Mouse (Mus musculus) embryonic stem cell, embryonic (primary cell): Measurements from ENCODE around the gene Rhod.

ENCODE experiments used
- CTCF ChIA-PET, 4 experiments: fragments of 300-600 bp in 2 of 4; fragments of 350-600 bp in 2 of 4; sonication (Branson Sonifier 250); formaldehyde crosslinking; loops; one replicate each; lab custom pipeline; 2022; ENCODE audit warnings: inconsistent platforms in 2 of 4; lab: Charles Lee
- POLR2A ChIA-PET, 4 experiments: fragments of 300-600 bp in 2 of 4; fragments of 350-600 bp in 2 of 4; sonication (Branson Sonifier 250); formaldehyde crosslinking; loops; one replicate each; lab custom pipeline; 2022; ENCODE audit warnings: antibody characterized with exemption in 4 of 4, inconsistent platforms in 1 of 4; lab: Charles Lee

The Rhod gene

DNA sequence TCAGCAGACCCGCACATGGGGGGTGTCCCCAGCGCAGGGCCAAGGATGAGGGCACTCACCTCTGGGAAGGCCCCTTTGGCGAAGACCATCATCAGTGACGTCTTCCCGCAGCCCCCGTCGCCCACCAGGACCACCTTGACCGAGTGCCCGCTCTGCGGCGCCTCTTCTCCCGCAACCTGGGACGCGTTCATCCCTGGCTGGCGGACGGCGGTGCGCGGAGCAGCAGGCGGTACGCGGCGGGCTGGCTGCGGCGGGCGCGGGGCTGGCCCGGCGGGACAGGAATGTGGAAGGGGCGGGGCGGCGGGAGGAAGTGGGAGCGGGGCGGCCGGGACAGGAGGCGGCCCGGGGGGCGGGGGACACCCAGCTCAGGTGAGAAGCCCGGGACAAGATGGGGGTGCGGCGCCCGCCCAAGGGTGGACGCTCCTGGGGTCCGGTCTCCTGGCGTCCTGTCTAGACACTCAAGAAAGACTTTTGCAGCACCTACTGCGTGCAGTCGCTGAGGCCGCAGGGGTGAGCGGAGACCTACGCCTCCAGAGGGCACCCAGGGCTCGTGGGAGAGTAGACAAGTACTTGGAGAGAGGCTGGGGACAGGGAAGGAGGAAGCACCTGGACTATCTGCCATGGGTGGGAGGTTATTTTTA lies at the start of gene Rhod:
Gene Rhod (minus strand): TSS at position 272 of the 641 bp plus-strand sequence.
- ChIA-PET CTCF (interaction anchor here in 3 of 4 experiments (0.5 to 7.7 kb wide), 13 partner anchors 9 to 646 kb away, joined by 3 to 69 read pairs (median 11); partner anchors contain the start of genes Ankrd13d (in 1 of the 3) and Tmem151a (in 1 of the 3)), POLR2A (interaction anchor here in 3 of 4 experiments (1.0 to 4.0 kb wide), 21 partner anchors 8 to 372 kb away, joined by 3 to 42 read pairs (median 5); partner anchors contain the start of genes Gm21992 (in 1 of the 3), Kdm2a (in 1 of the 3), Pcx (in 1 of the 3) and Rbm14 (in 1 of the 3))

DNA sequence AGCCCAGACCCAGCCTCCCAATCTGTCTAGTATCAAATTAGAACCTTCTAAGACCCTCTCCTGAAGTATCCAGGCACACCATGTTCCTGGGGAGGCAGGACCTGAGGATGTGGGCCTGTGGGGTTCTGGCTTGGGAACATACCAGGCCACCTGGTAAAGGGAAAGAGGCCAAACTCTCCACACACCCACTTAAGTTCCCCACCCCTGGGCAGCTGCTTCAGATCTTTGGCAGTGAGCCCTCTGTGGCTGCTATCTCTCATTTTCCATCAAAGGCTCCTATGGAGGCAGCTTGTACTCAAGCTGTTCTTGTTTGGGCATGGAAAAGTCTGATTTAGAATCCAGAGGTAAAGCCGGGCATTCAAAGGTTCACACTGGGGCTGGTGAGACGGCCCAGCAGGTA lies 48.6 kb upstream of the Rhod start:
- POLR2A ChIA-PET = no interaction called here

DNA sequence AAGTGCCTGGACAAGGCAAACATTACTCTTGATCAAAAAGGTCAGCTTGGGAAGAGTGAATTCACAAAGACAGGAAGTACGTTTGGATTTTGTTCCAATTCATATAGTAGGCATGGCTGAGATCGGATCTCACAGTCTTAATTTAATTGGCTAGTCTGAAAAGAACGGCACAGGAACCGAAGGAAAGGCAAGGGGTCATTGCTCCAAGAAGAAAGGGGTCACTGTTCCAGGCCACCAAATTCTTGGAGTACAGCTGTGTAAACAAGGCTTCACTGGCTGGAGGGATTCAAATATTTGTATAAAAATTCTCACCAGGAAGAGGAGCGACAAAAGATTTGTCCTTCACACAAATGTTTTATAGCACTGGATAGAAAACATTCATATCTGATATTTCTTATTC lies 45.8 kb upstream of the Rhod start:
- ChIA-PET CTCF (no interaction called here), POLR2A (no interaction called here)

More for the DNA sequence above, 48.6 kb upstream of the Rhod start:
- CTCF ChIA-PET = interaction anchor here in 3 of 4 experiments (1.1 to 1.9 kb wide), 4 partner anchors 10 to 130 kb away, joined by 3 to 8 read pairs (median 6); no protein-coding TSS in a partner anchor

DNA sequence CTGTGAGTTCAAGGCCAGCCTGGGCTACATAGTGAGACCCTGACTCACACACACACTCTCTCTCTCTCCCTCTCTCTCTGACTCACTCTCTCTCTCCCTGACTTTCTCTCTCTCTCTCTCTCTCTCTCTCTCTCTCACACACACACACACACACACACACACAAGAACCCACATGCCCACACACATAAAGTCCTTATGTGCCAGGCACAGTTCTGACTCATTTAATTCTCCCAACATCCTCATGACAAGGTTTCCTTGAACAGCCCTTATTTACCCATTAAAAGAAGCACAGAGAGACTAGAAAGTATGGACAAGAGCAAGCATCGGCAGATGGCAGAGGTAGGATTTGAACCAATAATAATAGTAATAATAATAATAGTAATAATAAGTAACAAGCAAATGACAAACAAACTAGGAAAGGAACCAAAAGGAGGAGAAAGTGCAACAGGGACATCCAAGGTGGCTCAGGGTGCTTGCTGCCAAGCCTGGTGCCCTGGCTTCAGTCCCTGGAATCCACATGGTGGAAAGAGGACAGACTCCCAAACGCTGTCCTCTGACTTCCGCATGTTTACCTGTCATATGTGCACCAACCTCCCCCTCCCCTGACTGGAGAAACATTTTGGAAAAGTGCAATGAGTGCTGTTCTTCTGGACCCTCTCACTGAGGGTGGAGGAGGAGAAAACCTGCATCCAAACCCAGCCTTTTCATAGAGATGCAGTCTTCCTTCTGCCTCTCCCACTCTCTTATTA lies 43.1 kb upstream of the Rhod start:
- CTCF ChIA-PET = interaction anchor here in 1 of 4 experiments (1.5 kb wide), 1 partner anchor 14 kb away, joined by 6 read pairs; no protein-coding TSS in a partner anchor
- POLR2A ChIA-PET = no interaction called here

DNA sequence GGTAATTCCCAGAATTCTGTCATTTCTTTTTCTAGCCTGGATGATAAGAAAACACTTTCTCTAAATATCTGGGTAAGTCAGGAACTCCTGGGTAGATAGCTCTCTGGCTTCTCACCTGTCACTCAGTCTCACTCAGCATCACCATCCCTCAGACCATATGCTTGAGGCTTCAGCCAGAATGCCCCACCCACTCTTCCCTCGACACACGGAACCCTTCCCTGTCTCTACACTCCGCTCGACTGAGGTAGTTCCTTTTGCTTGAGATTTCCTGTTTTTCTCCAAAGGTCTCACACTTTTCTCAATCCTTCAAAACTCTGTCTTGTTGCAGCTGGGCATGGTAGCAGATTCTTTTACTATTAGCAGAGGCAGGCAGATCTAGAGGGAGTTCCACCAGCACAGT lies 42.1 kb upstream of the Rhod start:
- ChIA-PET POLR2A (no interaction called here), CTCF (no interaction called here)

DNA sequence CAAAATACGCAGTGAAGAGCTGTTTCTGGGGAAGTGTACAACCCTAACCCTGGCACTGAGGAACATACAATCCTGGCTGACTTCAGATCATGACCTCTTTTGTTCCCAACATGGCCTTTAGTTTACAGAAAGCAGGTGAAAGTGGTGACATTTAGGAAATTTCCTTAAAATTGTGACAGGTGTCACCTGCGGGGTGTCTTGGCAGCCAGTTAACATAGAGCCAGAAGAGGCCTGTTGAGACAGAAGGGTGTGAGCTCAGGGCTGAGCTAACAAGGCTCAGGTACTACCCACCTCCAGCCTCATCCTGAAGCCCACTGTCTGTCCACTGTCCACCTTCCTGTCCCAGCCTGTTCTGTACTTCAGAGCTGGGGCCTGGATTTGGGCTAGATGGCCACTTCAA lies 40.8 kb upstream of the Rhod start:
- CTCF ChIA-PET = interaction anchor here in 2 of 4 experiments (0.8 to 1.6 kb wide), 4 partner anchors 17 to 39 kb away, joined by 3 to 6 read pairs (median 3); partner anchors contain the start of gene 2010003K11Rik (in 1 of the 2)
- POLR2A ChIA-PET = interaction anchor here in 2 of 4 experiments (0.5 to 1.3 kb wide), 4 partner anchors 9 to 936 kb away, joined by 3 to 9 read pairs (median 4); partner anchors contain the start of gene Pcx (in 1 of the 2)

DNA sequence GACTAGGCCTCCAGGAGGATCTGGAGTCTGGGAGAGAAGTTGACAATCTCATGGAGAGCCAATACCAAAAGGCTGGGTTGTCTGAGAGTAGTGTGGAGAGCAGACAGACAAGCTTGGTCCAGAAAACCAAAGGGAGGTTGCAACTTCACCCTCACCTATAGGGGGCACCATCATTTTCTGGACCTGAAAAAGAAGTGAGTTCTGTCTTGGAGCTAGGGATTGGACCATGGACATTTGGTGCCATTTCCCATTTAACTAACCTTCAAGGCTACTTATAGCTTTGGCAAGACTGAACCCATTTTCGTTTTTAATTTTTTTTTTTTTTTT lies 38.9 kb upstream of the Rhod start:
- CTCF ChIA-PET = interaction anchor here (0.5 to 2.1 kb wide), 52 partner anchors 9 to 1163 kb away, joined by 3 to 14 read pairs (median 4); partner anchors contain the start of genes Pcx (in 3 of the 4), 2010003K11Rik (in 1 of the 4), Kdm2a (in 1 of the 4) and Ssh3 (in 1 of the 4)

DNA sequence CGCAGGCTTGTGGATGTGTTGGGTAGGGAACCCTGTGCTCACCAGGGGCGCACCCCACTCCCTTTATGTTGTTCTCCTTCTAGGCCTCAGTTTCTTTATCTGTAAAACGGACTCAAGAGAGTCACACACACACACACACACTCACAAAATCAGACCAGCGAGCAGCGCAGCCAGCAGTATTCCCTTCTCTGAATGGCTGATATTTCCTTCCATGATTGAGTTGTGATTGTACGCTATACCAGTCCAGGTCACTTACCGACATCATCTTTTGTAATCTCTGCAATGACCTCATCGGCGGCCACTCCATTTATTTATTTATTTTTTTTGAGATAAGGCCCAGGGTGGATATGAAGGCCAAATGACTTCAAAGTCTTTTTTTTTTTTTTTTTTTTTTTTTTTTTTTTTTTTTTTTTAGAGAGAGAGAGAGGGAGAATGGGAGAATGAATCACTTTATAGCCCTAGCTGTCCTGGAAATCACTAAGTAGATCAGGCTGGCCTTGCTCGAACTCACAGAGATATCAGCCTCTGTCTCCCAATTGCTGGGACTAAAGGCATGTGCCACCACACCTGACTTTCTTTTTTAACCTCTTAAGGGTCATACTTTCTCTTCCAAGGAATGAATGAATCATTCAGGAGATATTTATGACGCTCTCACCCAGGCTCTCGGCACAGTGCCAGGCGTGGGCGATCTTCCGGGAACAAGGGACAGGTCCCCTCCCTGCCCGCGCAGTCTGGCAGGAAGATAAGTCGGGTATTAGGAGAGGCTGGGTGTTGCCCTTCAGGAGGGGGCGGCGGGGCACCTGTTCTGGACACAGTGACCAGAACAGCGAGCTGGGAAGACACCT lies 38.3 kb upstream of the Rhod start, which contains the start of gene Syt12:
Gene Syt12 (minus strand): TSS at position 103 of the 845 bp plus-strand sequence.
- CTCF ChIA-PET = interaction anchor here (0.5 to 2.1 kb wide), 48 partner anchors 8 to 1164 kb away, joined by 3 to 14 read pairs (median 4); partner anchors contain the start of genes Pcx (in 2 of the 4), 2010003K11Rik (in 1 of the 4), Kdm2a (in 1 of the 4) and Ssh3 (in 1 of the 4)
- POLR2A ChIA-PET = interaction anchor here (0.6 to 1.0 kb wide), 9 partner anchors 20 to 986 kb away, joined by 3 to 5 read pairs (median 3); partner anchors contain the start of genes 2010003K11Rik (in 1 of the 4) and Pcx (in 1 of the 4)

More for the DNA sequence above, 38.9 kb upstream of the Rhod start:
- POLR2A ChIA-PET = interaction anchor here (0.6 to 1.0 kb wide), 11 partner anchors 13 to 985 kb away, joined by 3 to 5 read pairs (median 3); partner anchors contain the start of genes 2010003K11Rik (in 1 of the 4) and Pcx (in 1 of the 4)

DNA sequence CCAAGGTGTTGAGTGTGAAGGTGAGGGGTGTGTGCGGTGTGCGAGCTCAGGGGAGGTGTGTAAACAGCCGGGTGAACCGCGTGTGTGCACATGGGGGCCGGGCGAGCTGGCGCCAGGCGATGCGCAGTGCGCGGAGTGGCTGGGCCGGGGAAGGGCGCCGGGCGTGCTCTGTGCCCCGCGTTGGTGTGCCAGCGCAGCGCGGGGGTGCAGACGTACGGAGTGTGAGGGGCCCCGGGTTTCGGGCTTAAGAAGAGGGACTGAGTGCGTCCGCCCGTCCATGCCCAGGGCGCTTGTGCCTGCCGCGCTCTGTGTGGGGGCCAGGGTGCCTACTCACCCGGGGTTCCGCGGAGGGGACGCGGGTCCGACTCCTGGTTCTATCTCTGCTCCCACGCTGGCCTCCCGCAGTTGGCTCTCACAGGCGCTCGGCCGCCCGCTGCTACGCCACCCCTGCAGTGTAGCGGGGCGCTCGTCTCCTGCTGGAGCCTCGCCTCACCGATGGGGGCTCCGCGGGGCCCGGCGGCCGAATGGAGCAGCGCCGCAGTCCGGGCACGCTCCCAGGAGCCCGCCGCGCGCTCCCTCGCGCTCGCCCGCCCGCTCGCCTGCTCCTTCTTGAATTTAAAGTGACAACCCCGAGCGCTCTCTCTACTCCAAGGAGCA lies 37.5 kb upstream of the Rhod start:
- ChIA-PET POLR2A (interaction anchor here in 2 of 4 experiments (0.7 to 2.7 kb wide), 12 partner anchors 12 to 140 kb away, joined by 3 to 7 read pairs (median 4); partner anchors contain the start of gene Kdm2a (in 1 of the 2)), CTCF (interaction anchor here in 3 of 4 experiments (0.6 to 2.0 kb wide), 7 partner anchors 15 to 78 kb away, joined by 3 to 9 read pairs (median 4); no protein-coding TSS in a partner anchor)

DNA sequence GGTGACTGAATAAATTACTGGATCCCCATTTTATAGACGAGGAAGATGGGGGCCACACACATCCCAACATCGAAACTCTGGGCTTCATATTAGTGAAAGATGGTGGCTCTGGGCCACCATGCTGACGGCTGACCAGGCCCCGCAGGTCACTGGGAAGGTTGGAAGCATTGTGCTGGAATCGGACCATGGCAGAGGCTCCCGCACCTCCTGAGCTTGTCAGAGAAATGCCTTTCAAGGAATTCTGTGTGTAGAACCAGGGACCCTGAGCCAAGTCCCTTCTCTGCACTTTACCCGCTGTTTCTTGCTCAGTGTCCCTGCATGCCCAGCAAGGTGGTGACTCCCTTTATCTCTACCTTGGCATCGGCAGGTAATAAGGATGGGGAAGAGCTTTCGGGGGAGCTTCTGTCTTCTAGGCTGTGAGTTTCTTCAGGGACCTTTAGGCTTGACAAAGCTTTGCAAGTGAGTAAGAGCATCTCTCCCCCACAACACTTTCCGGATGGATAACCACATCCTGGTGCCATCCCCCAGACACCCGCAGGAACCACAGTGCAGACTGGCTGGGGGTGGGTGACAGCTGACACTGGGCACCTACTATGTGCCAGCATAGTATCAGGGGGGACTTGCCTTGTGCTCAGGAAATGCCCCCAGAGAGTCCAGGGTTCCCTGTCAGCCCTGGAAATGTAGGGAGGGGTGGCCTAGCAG lies 36.1 kb upstream of the Rhod start:
- ChIA-PET POLR2A (interaction anchor here in 3 of 4 experiments (0.6 to 2.7 kb wide), 12 partner anchors 8 to 667 kb away, joined by 3 to 7 read pairs (median 4); partner anchors contain the start of gene Kdm2a (in 1 of the 3)), CTCF (interaction anchor here (0.6 to 2.0 kb wide), 6 partner anchors 17 to 67 kb away, joined by 3 to 9 read pairs (median 6); no protein-coding TSS in a partner anchor)

DNA sequence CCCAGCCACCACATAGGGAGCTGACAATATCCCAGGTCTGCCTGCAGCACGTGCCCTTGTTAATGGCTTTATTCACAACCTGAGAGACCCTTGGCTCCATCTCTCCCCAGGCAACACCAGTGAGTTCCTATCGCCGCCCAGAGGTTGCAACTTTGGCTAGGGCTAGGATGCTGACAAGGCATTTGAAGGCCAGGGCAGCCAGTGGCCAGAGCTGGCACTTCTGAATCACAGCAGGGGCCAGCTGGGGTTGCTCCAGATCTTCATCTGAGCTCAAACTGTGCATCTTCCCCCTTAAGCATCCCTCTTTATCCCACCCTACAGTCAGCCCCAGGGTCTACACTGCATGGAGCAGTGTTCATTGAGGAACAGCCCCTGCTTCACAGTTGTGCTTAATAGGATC lies 35.5 kb upstream of the Rhod start:
- ChIA-PET CTCF (interaction anchor here in 2 of 4 experiments (0.6 to 0.8 kb wide), 2 partner anchors 19 to 68 kb away, joined by 4 to 7 read pairs; no protein-coding TSS in a partner anchor), POLR2A (interaction anchor here in 2 of 4 experiments (0.6 to 2.7 kb wide), 4 partner anchors 9 to 1337 kb away, joined by 3 to 7 read pairs (median 4); no protein-coding TSS in a partner anchor)

DNA sequence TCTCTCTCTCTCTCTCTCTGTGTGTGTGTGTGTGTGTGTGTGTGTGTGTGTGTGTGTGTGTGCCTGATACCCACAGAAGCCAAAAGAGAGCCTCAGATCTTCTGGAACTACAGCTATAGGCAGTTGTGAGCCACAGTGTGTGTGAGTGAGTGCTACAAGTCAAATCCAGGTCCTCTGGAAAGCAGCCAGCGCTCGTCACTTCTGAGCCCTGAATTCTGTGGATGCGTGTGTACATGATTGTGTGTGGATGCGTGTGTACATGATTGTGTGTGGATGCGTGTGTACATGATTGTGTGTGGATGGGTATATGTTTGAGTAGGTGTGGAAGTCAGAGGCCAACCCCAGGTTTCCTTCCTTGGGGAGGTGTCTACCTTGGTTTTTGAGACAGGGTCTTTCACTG lies 34.3 kb upstream of the Rhod start:
- CTCF ChIA-PET = interaction anchor here in 1 of 4 experiments (0.6 to 0.7 kb wide), 2 partner anchors 19 to 77 kb away, joined by 3 to 6 read pairs; no protein-coding TSS in a partner anchor

DNA sequence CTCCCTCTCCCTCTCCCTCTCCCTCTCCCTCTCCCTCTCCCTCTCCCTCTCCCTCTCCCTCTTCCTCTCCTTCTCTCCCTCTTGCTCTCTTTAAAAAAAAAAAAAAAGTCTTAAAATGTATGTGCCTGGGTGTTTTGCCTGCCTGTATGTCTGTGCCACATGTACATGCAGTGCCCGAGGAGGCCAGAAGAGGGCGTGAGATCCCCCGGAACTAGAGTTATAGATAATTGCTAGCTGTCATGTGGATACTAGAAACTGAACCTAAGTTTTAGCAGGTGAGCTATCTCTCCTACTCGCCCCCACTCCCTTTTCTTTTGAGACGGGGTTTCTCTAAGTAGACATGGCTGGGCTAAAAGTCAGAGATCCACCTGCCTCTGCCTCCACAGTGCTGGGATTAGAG lies 29.1 kb upstream of the Rhod start:
- POLR2A ChIA-PET = interaction anchor here in 2 of 4 experiments (0.7 to 1.1 kb wide), 4 partner anchors 27 to 147 kb away, joined by 3 to 5 read pairs (median 4); partner anchors contain the start of gene Pcx (in 1 of the 2)
- CTCF ChIA-PET = interaction anchor here (0.6 to 1.7 kb wide), 22 partner anchors 10 to 518 kb away, joined by 3 to 12 read pairs (median 4); partner anchors contain the start of gene Rbm4b (in 1 of the 4)

More for the DNA sequence above, 34.3 kb upstream of the Rhod start:
- POLR2A ChIA-PET = interaction anchor here in 1 of 4 experiments (0.6 kb wide), 1 partner anchor 151 kb away, joined by 6 read pairs; no protein-coding TSS in a partner anchor

DNA sequence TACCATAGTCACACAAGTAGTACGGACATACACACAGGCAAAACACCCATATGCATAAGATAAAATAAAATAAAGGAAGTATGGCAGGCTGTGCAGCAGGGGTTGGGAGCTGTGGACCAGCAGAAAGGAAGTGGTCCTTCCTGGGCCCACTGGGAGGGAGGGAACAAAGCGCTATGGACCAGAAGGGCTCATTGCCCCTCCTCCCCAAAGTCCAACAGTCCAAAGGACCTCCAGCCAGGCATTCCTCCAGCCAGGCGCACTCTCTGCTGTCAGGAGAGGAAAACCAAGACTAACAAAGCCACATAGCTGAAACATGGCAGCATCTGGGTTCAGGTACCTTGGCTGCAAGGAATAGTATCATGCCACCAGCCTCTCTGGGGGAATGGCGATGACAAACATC lies 25.4 kb upstream of the Rhod start:
- CTCF ChIA-PET = interaction anchor here in 3 of 4 experiments (0.6 to 1.6 kb wide), 8 partner anchors 8 to 33 kb away, joined by 3 to 9 read pairs (median 3); no protein-coding TSS in a partner anchor
- POLR2A ChIA-PET = interaction anchor here in 2 of 4 experiments (1.2 to 2.4 kb wide), 3 partner anchors 9 to 12 kb away, joined by 3 to 7 read pairs (median 7); no protein-coding TSS in a partner anchor

DNA sequence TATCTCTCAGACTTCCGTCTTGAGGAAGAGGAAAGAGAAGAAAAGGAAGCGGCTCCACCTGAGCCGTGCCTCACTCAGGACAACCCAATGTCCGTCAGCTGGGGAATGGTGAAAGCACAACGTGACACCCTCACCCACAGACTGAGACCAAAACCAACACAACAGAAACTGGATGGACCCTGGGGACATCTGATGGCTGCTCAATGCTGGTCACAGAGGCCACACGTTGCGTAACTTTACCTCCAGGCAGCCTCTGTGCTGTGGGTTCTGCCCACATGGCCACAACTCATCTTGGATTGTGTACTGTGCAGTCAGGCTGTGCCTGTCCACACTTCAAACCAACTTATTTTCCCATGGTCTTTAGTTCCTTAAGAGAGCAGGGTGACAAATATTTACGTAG lies 22.7 kb upstream of the Rhod start:
- CTCF ChIA-PET = interaction anchor here in 1 of 4 experiments (0.7 kb wide), 1 partner anchor 16 kb away, joined by 4 read pairs; no protein-coding TSS in a partner anchor
- POLR2A ChIA-PET = interaction anchor here in 2 of 4 experiments (0.7 to 1.3 kb wide), 3 partner anchors 9 to 111 kb away, joined by 3 read pairs; no protein-coding TSS in a partner anchor
